Mouse (Mus musculus) thymus, postnatal 4 days (tissue): ENCODE results near the gene Tank.

Experiments
- DNase-seq: peaks from one replicate; pipeline ENCODE4 v3.0.0; 2021

Gene Tank

GRCm38 (mm10) chr2:61580555-61581080 lies 2.2 kb downstream of the Tank start:
- DNase-seq = no peak

- DNase-seq = no peak
These were observed 4.4 kb downstream of the Tank start for GRCm38 (mm10) chr2:61582578-61583315.

DNA sequence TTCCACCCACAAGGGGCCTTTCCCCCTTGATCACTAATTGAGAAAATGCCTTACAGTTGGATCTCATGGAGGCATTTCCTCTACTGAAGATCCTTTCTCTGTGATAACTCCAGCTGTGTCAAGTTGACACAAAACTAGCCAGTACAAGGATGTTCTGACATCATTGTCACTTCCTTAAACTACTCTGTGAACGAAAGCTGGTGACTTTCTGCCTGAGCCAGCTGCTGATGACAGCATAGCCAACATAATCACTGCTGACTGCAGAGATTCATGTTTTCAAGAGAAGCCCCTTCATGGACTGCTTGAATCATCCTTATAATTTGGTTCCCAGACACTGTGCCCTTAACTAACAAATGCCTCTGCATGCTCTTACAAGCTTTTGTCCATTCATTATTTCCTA lies 7.1 kb downstream of the Tank start:
- no peak for DNase-seq

- DNase-seq = no peak
These were observed 7.8 kb downstream of the Tank start for GRCm38 (mm10) chr2:61586166-61586565.

DNA sequence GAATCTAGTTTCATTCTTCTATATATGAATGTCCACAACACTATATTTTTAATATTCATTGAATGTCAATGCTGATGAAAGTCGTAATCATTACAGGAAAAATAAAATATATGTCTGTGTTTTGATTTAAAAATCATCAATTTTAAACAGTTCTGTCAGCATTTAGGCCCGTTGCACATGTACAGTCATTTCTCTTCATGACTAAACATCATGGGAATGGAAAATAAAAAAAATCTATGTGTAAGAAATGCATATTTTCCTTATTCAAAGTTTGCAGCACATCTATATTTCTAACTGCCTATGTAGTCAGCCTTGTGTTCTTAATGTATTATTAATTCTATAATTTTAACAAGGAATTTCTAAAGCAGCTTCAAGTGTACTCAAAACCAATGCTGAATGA lies 12.4 kb downstream of the Tank start:
- DNase-seq = no peak

- DNase-seq = no peak
These were observed 13.7 kb downstream of the Tank start for GRCm38 (mm10) chr2:61592095-61592494.

DNA sequence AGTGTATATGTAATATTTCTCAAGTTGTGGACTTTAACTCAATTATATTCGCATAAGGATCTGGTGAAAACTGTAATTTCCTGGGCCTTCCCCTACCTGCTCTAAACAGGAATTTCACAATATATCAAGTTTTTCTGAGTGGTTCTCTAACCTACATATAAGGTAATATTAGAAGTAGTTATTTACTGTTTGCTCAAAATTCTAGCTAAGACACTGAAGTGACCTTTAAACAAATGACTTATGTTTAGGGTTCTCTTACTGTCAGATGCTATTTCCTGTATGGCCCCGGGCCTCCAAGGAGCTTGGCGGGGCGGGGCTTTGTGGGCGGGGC lies 14.3 kb downstream of the Tank start:
- no peak for DNase-seq

DNA sequence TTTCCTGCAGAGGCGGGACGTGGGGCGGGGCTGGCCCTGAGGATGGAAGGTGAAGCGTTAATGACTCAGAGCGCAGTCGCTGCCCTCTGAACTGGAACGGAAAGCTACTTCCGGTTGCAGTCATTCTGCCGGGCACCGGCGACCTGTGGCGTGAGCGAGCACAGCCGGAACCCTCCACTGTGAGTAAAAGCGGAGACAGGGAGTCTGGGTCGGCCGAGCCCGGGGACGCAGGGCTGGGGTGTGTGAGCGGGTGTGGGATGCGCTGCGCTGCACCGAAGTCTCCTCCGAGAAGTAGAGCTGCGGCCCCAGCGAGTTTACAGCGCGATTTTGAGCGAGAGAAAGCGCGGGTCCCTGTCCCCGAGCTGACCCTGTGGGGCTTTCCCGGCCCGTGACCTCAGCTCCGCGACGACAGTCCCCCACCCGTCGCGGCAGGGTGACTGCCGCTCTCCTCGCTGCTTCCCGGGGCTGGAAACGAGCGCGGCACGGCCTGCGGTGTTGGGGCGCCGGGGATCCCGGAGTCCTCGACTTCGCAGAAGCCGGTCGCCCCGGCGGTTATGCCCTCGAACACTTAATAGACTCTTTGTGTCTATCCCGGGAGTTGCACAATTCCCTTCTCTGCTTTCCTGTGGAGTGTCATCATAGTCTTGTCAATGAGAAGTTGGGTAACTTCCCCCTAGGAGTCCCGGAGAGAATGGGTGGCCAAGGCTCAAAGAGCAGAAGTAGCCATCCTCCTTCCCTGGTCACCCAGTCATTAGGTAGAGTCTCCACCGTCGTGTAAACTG lies 14.8 kb downstream of the Tank start:
- DNase-seq = peak; percentile 98

GRCm38 (mm10) chr2:61593871-61594304 lies 15.5 kb downstream of the Tank start:
- peak; percentile 16 for DNase-seq

DNA sequence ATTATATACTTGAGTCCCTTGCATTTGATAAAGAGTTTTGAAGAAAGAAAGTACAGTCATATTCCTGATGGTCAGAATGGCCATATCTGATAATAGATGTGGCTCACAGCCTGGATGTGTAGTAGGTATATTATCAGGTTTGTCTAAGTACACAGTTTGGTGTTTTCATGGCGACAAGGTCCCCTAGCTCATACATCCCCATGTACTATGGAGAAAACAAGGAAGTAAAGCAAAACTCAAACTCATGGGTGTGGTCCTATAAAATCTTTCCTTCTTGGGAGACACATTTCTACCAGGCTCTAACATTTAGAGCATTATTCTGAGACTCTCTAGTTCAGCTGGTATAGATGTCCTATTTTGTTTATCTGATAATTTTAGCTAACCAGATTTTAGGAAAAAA lies 21.3 kb downstream of the Tank start:
- DNase-seq = no peak

GRCm38 (mm10) chr2:61603461-61603860 lies 25.1 kb downstream of the Tank start:
- no peak for DNase-seq

DNA sequence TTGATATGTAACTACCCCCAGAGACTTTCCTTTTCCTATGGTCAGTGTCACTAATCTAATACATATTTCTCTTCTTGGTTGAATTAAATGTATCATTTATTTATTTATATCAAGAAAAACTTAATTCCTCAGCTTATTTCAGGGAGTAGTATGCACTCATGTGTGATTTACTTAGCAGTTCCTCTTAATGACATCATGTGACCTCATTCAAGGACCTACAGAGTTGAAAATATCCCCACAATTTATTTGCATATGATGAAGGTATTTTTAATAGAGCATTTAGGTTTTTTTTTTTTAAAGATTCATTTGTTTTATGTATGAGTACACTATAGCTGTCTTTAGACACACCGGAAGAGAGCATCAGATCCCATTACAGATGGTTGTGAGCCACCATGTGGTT lies 28.6 kb downstream of the Tank start:
- no peak for DNase-seq

GRCm38 (mm10) chr2:61623996-61624395 lies 45.6 kb downstream of the Tank start:
- no peak for DNase-seq

DNA sequence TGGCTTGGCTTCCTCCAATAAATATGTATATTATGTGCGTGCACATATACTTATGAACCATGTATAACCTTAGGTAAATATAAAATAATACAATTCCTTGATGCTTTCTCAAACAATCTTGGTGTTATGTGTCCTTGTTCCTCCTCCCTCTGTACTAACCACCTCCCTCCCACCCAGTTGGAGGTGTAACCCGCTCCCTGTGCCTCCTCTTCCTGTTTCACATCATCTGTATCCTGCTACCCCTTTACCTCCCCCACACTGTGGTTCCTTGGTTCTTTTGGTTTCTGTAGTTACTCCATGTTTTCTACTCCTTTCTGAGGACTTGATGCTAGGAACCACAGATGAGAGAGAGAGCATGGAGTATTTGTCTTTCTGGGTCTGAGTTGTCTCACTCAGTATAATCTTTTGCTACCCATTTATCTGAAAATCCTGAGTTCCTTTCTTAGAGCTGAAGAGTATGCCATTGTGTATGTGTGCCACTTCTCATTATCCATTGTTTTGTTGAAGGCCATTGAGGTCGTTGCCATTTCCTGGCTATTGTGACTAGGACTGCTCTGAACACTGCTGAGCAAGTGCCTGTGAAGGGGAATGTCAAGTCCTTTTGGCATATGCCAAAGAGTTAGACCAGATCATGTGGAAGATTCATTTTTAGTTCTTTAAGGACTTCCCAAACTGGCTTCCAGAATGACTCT lies 52.6 kb downstream of the Tank start:
- no peak for DNase-seq

DNA sequence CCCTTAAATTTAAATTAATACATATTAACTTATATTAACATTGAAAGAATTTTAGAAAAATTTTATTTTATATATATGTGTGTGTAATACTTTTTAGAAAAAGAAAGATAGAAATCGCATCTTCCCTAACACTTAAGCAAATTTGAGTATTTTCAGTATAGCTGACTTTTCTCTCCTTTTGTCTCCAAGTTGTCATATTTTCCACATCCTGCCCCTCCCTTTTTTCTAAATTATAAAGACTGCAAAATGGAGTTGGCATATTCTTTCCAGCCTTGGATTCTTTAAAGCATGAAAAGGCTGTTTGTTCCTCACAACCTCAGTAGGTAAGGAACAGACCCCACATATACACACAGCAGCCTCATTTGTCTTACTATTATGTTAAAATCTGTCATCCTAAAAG lies 56.7 kb downstream of the Tank start:
- DNase-seq = no peak

- no peak for DNase-seq
These were observed 59.8 kb downstream of the Tank start for GRCm38 (mm10) chr2:61638182-61638581.

GRCm38 (mm10) chr2:61642452-61643368 lies 64.3 kb downstream of the Tank start:
- peak; percentile 58 for DNase-seq

DNA sequence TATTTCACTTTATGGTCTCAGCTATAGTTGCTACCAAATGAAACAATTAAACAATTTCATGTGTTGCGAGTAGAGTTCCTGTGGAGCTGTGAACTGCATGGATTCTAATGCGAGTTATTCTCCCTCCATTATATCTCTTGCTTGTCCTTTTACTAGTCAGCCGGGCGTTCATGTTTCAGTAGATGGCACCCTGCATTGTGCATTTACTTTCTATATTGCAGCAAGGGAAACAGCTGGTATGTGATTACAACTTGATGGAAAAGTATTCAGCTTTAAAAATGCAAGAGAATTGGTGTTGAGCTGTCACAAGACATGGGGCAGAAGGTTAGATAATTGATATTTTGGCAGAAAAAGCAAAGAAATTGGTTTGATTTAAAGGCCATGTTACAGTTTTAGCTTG lies 72.8 kb downstream of the Tank start:
- DNase-seq = no peak

GRCm38 (mm10) chr2:61651640-61652039 lies 73.3 kb downstream of the Tank start:
- no peak for DNase-seq

GRCm38 (mm10) chr2:61655046-61655381 lies 76.6 kb downstream of the Tank start:
- DNase-seq = no peak

DNA sequence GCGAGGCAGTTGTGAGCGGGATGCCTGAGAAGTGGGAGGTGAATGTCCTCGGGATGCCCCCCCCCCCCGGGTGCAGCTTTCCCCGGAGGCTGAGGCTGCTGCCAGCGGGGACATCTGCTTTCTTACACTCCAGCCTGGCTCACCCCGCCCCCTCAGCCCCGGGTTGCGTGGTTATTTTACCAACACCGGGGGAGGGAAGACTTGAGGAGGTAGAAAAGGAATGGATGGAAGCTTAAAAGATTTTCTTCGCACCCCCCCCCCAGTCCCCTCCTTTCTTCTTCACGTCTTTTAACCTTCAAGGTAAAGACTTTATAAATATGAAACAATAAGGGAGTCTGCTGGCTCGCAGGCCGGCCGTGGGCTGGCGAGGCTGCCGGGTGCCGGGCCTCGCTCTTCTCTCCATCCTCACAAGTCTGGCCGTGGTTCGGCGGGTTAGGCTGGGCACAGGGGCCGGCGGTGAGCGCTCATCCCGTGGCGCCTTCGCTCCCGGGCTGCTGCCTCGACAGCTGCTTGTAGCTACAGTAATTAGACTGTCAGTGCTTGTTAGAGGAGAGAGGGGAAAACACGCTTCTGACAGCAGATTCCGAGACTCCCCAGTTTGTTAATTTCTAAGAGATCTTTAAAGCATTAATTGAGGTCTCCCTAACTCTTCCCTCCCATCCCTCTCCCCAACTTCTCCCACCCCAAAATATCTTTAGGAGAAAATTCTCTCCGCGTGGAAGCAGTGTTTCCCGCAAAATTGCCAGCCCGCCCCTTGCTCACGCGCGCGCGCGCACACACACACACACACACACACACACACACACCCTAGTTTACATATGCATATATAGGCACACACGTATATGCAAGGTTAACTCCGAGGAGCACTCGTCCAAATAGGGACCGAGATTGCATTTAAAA lies 77.2 kb downstream of the Tank start:
- peak; percentile 48 for DNase-seq
